Mouse (Mus musculus) layer of hippocampus, adult 11-12 months (tissue): ENCODE results near the gene Gpr83.

Source experiments
- DNase-seq: peaks from one replicate; pipeline ENCODE4 v3.0.0; 2022; ENCODE audit warnings: low spot score

Gpr83 gene

DNA sequence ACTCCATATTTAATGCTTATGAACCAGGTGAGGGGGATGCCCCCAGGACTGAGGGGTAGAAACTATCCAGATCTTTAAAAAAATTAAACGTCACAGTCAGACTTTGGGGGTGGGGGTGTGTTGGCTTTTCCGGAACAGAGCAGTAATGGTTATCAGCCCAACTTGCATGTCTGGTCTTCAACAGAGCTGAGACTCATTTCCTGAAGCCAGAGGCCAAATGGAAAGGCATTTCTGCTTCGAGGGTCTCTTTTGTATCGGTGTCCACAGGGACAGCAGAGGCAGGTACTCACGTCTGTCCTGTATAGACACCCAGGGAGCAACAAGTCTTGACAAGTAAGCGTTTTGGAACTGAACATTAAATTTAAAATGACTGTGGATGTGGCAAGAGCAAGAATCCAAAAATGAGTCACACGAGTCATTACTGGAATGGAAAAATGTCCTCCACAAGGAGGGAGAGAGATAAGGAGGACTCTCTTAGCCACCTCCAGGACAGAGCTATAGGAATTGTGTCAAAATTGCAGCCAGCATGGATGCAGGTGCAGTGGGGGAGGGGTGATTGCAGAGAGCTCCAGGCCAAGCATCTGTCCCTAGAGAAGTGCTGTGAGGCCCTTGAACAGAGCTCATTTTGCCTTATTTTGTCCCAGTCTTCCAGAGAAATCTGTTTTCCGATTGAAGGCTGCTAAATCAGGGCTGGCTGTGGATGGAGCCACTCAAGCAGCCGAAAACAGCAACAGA lies 44.9 kb downstream of the Gpr83 start:
- DNase-seq, result peak; percentile 9

- no peak for DNase-seq
Observed at GRCm38 (mm10) chr9:14905956-14906355, 45.9 kb downstream of the Gpr83 start.

DNA sequence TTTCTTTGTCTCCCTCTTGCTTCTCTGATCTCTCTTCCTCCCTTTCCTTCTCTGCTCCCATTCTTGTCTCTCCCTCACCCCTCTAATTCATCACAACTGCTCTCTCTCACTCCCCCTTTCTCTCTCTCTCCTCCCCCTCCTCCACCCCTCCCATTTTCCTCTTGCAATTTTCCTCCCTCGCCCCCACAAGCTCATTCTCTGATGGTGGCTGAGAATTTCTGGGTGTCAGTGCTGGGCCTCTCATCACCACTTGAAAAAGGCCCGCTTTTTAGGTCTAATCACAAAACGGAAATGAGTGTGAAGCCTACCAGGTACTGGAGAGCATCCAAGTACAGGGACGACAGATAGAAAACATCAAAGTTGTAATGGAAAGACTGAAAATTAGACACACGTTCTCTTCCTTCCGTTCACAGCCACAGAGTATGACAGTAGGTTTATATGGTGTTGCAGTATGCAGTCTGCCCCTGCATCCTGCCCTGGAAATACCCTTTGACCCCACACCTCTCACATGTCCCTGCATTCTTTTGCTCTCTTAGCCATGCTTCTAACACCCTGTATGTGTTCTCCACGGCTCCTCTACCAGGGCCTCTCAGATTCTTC lies 47.9 kb downstream of the Gpr83 start:
- no peak for DNase-seq

- no peak for DNase-seq
Observed at GRCm38 (mm10) chr9:14909981-14910380, 50.0 kb downstream of the Gpr83 start.

DNA sequence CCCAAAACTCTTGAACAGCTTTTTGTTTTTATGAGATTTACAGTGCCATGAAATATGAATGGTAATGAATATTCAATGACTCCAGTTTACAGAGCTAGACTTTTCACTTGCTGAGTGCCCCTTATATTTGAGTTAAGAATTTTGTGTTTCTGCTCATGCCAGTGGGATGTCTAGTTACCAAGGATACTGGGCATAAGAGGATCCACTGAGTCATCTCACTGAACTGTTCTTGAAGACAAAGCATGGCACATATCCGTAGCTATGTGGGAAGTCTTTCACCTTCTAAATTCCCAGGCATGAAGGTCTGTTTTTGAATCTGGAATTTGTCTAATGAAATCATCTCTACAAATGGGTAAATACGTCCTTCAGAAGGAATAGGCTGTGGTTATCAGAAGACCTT lies 52.0 kb downstream of the Gpr83 start:
- DNase-seq, result no peak

GRCm38 (mm10) chr9:14917661-14918060 lies 57.7 kb downstream of the Gpr83 start:
- no peak for DNase-seq

DNA sequence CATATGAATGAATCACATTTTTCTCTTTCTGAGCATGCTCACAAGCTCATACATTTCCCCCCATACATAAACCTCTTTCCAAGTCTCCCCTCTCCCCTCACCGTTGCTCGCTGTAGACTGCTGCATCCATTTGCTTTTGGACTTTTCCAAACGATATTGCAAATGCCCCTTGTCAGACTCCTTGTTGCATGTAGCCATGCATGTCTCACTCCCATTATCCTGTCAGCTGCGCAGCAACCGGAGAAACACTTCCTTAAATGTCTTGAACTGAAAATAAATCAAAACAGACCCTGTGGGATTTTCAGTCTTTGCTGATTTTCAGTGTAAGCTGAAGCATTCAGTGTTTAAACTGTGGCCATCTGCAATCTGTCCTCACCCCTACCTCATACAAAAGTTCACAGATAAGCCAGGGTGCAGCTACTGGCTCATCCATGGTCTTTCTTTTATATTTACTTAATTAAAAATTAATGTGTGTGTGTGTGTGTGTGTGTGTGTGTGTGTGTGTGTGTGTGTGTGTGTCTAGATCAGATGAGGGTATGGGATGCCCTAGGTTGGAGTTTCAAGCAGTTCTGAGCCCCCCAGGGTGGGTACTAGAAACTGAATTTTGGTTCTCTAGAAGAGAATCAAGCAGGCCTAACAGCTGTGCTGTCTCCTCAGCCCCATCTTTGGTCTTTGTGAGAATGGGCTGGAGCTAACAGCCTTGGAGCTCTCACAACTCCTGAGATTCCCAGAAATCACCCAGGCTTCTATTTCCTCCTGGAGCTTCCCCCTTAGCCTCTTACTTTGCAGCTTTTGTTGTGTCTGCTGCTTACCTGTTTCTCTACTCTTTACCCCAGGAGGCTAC lies 59.0 kb downstream of the Gpr83 start:
- no peak for DNase-seq
